Mouse (Mus musculus) layer of hippocampus, postnatal 25 days (tissue): Measurements from ENCODE around the gene Tgm4. TPM values are rescaled to one million over a fixed set of nuclear protein-coding genes. Genes with fewer than 3 reads are reported as not detected.
A peak's percentile ranks its signal among the peaks of the same experiment; 100 is the strongest.

Experiments
- DNase-seq, 2 experiments: peaks; one replicate each; pipeline ENCODE4 v3.0.0; 2022; ENCODE audit warnings: mixed read lengths in 2 of 2, low spot score in 1 of 2; ENCODE audit errors: extremely low spot score in 1 of 2
- total RNA-seq, 2 experiments: library from RNA; stranded (reverse); gene quantifications; 2 replicates each; pipeline ENCODE4 v1.2.3; 2021

Tgm4 gene
- total RNA-seq, result 1 to 10 TPM; 1.7 to 2.0 TPM

GRCm38 (mm10) chr9:123034426-123034825 is at the start of gene Tgm4:
Gene Tgm4, plus strand, starts transcription at chr9:123034726.
- DNase-seq, result no peak

DNA sequence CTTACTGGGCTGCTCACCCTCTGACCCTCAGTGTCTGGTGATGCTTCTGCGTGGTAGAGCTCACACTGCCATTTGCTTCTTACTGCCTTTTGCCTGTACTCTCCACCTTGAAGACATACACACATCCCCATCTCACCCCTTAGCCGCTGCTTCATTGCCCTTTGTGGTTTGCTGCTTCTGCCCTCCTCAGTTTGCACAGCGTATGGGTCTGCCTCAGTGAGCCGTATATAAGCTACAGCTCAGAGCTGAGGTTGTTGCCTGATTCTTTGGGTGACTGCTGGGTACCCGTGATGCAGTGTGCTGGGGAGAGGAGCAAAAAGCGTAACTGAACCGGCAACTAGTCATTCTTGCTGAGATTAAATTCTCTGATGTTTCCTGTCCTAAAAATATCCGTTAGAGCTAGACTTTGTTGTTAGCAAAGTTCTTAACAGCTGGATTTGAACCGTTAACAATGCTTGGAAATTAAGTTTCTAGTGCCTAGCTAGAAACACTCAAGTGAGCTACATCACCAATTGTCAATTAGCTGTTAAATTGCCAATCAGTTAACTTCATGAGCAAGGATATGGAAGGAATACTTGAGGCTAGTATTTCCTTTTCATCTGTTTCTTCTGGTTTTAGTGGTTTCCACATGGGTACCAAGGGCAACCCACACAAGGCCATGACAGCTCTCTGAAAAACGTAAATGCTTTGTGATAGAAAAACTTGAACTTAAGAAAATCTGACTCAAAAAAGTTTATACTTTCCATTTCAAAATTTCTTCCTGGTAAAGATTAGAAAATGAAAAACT is 35.9 kb upstream of the Tgm4 start:
- no peak for DNase-seq

DNA sequence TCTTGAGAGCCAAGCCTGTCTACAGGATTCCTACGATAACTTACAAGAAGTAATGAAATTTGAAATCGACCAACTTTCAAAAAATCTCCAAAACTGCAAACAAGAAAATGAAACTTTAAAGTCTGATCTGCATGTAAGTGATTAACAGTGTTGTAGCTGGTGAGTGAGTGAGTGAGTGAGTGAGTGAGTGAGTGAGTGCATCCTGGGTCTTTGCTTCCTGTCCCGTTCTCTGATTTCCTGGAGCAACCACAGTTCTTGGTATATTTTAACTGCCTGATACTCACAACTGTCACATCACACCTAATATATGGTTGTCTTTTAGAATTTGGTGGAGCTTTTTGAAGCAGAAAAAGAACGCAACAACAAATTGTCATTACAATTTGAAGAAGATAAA is 35.3 kb upstream of the Tgm4 start:
- DNase-seq, result no peak

- no peak for DNase-seq
These were observed 29.8 kb upstream of the Tgm4 start for GRCm38 (mm10) chr9:123004718-123005117.

DNA sequence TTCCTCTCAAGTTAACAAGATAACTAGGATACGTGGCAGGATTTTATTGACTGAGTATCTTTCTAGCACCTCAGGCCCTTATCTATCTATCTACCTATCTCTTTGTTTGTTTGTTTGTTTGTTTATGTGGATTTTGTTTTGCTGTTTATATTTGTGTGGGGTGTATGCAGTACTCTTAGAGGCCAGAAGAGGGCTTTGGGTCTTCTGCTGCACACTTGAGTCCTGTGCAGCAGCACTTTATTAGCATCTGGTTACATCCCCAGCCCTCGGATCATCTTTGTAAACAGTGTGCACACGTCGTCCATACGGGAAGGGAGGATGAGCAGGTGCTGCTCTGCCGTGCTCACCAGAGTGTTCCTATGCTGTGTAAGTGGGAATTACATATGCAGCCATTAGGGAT is 28.5 kb upstream of the Tgm4 start:
- DNase-seq, result no peak

DNA sequence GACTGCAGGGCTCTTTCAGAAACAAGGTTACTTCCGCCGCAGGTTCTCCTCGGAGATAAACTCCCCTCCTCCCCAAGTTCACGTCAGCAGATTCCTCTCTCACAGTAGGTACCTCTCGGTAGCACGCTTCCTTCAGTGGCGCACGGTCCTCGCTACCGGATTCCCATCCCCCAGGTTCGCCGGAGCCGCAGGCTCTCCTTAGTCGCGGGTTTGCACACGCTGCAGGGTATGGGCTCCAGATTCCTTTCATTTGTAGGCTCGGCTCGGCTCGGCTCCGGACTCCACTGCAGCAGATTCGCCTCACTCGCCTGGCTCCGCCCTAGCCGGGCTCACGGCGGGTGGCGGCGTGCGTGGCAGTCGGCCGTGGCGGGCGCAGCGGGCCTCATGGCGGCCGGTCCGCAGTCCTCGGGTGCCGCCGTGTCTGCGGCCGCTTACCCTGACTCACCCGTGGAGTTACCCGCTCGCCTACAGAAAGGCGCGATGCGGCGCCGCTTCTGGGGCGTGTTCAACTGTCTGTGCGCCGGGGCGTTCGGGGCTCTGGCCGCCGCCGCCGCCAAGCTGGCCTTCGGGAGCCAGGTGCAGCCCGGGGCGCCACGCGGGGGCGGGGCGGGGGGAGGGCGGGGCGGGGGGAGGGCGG is 13.4 kb upstream of the Tgm4 start, which contains the start of gene Tmem42:
TSS of gene Tmem42 (plus strand) at position 332 of the 637 bp plus-strand sequence.
- DNase-seq, result peak; percentile 67 to 85

- DNase-seq, result peak; percentile 12 to 19
These were observed 12.7 kb upstream of the Tgm4 start for GRCm38 (mm10) chr9:123021636-123022379.

DNA sequence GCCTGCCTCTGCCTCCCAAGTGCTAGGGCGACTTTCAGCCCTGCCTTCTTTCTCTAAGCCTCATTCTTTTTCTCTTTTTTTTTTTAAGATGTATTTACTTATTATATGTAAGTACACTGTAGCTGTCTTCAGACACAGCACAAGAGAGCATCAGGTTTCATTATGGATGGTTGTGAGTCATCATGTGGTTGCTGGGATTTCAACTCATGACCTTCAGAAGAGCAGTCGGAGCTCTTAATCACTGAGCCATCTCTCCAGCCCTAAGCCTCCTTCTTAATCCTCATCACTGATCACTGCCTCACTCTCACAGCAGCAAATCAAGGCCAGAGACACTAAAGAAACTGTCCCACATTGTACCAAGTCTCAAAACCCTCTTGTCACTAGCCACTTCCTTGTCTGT is 10.3 kb upstream of the Tgm4 start:
- no peak for DNase-seq

DNA sequence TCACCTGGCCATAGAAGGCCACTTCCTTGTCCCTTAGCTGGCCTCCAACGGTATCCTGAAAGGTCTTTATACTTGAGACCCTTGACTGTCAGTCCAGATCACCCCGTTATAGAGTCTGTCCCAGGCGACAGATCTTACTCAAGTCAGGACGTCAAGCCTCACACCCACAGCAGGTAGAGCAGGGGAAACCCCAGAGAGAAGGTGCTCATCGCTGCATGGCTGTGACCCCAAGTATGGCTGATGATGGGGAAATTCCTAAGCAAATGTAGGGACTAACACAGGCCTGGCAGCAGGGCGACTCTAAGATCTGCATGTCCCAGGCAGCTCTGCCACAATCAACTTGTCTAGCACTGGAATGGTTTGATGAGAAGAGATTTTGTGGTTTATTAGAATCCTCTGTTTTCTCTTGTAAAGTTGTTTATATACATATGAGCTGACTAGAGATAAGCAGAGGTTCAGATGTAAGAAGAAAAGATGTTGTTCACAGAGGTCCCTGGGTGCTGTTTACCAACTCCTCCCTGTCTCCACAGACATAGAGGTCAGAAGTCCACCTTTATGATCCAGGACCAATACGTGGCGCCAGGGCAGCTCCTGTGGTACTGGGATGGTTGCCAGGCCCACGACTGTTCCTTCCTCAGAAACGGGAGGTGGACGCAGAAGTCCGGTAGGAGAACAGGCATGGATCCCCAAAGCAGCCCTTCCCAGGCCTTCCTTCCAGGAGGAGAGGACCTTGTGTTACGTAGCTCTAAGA is 2.9 kb upstream of the Tgm4 start:
- DNase-seq, result no peak

- no peak for DNase-seq
These were observed 13.1 kb downstream of the Tgm4 start for GRCm38 (mm10) chr9:123047665-123048064.

DNA sequence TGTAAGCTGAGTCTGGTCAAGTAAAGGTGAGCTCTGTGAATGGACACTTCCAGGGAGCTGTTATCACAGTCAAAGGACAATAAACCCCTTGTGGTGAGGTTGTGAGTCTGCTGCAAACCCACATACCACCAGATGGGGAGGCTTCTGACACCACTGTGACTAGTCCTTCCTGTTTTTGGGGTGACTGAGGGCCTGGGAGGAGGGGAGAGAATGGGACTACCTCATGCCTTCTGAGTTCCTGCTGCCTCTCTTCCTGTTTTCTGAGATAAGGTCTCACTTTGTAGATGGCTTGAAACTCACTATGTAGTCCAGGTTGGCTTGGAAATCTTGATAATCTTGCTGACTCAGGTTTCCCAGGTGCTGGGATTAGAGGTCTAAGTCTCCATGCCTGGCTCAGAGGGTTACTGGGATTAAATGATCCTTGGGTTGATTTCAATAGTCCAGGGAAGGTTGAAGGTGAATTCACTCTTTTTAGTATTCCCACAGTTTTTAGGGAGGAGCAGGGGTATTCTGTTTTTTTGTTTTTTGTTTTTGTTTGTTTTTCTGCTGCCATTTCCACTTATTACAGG is 24.3 kb downstream of the Tgm4 start:
- no peak for DNase-seq

DNA sequence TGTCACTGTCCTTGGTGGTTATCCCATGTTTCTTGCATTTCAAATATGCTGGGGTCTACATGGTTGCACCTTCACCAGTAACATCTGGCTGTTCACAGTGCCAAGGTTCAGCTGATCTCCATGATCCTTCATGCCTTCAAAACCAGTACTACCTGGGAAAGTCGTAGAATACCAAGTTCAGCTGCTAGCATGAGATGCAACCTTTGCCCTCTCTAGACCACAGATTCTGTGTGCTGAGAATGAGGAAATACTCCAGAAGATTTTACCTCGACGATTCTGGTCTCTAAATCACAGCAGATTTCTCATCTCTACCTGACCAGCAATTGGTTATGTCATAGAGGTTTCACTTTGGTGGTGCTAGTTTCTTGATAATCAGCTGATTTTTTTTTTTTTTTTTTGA is 25.6 kb downstream of the Tgm4 start:
- no peak for DNase-seq

- DNase-seq, result no peak
These were observed 44.6 kb downstream of the Tgm4 start for GRCm38 (mm10) chr9:123079149-123079548.

DNA sequence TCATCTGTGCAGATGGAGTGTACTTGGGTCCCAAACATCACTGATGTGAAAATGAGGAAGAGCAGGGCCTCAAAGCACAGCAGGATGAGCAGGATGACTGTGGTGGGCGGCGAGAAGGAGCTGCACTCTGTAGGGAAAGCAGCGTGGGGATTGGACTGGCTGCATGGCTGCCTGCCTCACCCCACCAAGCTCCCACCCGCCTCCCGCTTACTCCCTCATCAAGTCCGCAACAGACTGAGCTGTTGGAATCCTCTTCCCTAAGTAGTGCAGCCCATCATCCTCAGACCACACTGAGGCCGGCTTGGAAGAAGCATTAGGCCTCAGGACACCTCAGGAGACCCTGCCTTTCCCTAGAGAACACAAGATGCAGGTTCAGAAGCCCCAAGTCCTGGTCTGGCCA is 45.8 kb downstream of the Tgm4 start:
- no peak for DNase-seq

DNA sequence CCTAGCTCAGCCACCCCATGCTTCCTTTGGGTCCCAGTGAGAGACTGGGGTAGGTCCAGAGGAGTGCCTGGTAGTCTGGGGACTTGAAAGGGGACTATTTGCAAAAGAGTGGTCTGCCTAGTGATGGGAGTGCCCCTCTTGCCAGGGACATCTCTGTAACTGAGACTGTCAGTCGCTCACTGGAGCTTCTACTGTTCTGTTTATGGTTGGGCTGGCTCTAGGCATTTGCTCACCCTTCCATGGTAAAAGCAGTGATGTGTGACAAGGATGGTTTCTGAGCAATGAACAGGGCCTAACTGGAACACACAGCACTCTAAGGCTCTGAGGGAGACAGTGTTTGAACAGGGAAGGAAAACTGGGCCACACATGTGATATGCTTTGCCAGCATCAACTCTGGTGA is 46.3 kb downstream of the Tgm4 start:
- no peak for DNase-seq

- no peak for DNase-seq
These were observed 50.8 kb downstream of the Tgm4 start for GRCm38 (mm10) chr9:123085373-123085772.

DNA sequence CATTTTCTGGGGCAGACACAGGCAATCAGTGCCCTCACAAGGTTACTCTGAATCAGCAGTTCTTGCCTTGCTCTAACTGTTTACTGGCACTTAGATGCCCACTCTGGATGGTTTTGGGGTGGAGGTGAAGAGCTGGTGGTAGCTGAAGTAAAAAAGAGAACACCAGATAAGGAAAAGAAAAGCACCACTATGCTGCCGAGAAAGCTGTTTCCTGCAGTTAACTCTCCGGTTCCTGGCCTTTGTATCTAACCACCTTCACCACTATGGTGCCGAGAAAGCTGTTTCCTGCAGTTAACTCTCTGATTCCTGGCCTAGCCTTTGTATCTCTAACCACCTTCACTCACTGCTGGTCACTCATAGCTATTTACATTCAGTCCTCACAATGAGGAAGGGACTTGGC is 53.0 kb downstream of the Tgm4 start:
- DNase-seq, result no peak

GRCm38 (mm10) chr9:123090844-123091243 is 56.3 kb downstream of the Tgm4 start:
- no peak for DNase-seq

DNA sequence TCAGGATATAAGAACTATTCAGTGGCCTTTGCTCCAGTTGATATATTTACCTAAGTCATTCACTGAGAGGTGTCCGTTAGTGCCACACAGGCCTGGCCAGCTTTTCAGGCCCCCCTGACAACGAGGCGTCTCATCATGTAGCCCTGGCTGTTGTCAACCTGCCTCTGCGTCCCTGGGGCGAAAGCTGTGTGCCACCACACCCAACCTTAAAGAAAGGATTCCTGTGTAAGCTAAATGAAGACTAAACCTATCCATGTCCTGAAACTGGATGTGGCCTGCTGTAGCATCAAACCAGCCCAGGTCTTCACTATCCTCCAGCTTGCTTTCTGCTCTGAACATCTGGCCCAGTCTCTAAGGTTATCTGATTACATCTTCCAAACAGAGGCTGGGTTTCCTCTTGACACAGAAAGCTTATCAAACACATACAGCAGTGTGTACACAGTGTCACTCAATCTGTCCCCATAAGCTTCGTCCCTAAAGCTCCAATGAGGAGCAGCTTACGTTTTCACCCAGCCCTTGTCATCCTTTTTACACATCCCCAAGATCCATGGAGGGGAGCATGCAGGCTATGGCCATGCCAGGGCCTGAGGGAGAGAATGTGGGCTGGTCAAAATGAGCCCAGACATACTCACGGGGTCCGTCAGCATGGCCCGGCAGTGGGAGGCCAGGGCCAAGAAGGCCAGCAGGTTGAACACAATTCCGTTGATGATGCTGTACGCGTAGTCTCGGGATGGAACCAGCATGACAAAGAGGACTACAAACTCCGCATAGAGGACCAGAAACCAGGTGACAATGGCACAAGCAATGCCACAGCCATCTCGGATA is 65.3 kb downstream of the Tgm4 start:
- DNase-seq, result no peak
